Mouse (Mus musculus): ENCODE measurements around the gene Yju2. TPM values are rescaled to one million over a fixed set of nuclear protein-coding genes. Genes with fewer than 3 reads are reported as not detected.

Gene Yju2
- polyA plus RNA-seq, 1 experiment, result 46.0 TPM

- no peak for TF ChIP-seq GATA1 (IDR thresholded peaks at IDR 0.05; ENCODE audit: low read length)
Observed at GRCm38 (mm10) chr17:55957726-55958583, 944 bp upstream of the Yju2 start.

GRCm38 (mm10) chr17:55958584-55958886, 364 bp upstream of the Yju2 start:
- TF ChIP-seq GATA1 (IDR thresholded peaks at IDR 0.05; ENCODE audit: low read length), result no peak

- no peak for TF ChIP-seq GATA1 (IDR thresholded peaks at IDR 0.05; ENCODE audit: low read length)
Observed at GRCm38 (mm10) chr17:55959946-55960740, 1.2 kb downstream of the Yju2 start.

DNA sequence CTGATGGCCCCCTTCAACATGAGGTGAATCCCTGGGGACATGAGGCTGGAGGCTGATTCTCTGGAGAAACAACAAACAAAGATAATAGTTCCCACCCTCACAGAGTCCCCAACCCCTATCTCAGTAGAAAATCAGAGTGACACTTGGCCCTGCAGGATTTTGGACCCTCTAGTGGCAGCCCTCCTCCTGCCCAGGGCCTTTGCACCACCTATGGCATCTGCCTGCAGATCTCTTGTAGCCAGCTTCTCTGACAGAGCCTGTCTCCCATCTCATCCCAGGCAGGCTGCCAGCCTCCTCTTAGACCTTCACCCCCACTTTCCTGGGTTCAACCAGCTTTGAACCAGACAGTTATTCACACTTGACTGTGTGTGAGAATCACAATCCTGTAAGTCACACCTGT, 1.9 kb downstream of the Yju2 start:
- TF ChIP-seq GATA1 (IDR thresholded peaks at IDR 0.05; ENCODE audit: low read length), result no peak

- no peak for TF ChIP-seq GATA1 (IDR thresholded peaks at IDR 0.05; ENCODE audit: low read length)
Observed at GRCm38 (mm10) chr17:55961631-55962030, 2.7 kb downstream of the Yju2 start.

- no peak for TF ChIP-seq GATA1 (IDR thresholded peaks at IDR 0.05; ENCODE audit: low read length)
Observed at GRCm38 (mm10) chr17:55963171-55963570, 4.3 kb downstream of the Yju2 start.

GRCm38 (mm10) chr17:55964496-55964895, 5.6 kb downstream of the Yju2 start:
- no peak for TF ChIP-seq GATA1 (IDR thresholded peaks at IDR 0.05; ENCODE audit: low read length)

- no peak for TF ChIP-seq GATA1 (IDR thresholded peaks at IDR 0.05; ENCODE audit: low read length)
Observed at GRCm38 (mm10) chr17:55964996-55965395, 6.1 kb downstream of the Yju2 start.

- TF ChIP-seq GATA1 (IDR thresholded peaks at IDR 0.05; ENCODE audit: low read length), result no peak
Observed at GRCm38 (mm10) chr17:55967186-55967585, 8.3 kb downstream of the Yju2 start.

GRCm38 (mm10) chr17:55968210-55968609, 9.3 kb downstream of the Yju2 start:
- TF ChIP-seq GATA1 (IDR thresholded peaks at IDR 0.05; ENCODE audit: low read length), result no peak

DNA sequence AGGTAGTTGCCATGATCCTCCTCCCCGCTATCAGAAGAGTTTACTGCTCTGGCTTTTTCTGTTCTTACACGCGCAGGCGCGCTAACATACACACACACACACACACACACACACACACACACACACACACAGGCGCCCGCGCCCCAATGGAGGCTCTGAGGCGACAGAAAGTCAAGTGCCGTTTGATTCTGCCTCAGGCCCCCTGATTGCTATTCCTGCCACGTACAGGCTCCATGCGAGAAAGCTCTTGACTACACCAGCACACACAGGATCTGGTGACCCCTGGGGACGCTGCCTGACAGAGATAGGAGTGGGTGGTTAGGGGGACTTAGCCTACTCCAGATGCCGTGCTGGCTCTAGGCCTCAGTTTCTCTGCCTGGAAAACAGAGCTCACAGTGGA, 10.7 kb downstream of the Yju2 start:
- TF ChIP-seq GATA1 (IDR thresholded peaks at IDR 0.05; ENCODE audit: low read length), result no peak

- TF ChIP-seq GATA1 (IDR thresholded peaks at IDR 0.05; ENCODE audit: low read length), result no peak
Observed at GRCm38 (mm10) chr17:55969966-55970891, 11.3 kb downstream of the Yju2 start, which contains the start of gene Shd. Gene Shd (plus strand): TSS chr17:55970467.

GRCm38 (mm10) chr17:55971453-55971852, 12.6 kb downstream of the Yju2 start:
- no peak for TF ChIP-seq GATA1 (IDR thresholded peaks at IDR 0.05; ENCODE audit: low read length)

- TF ChIP-seq GATA1 (IDR thresholded peaks at IDR 0.05; ENCODE audit: low read length), result no peak
Observed at GRCm38 (mm10) chr17:55976255-55976862, 17.5 kb downstream of the Yju2 start.

- no peak for TF ChIP-seq GATA1 (IDR thresholded peaks at IDR 0.05; ENCODE audit: low read length)
Observed at GRCm38 (mm10) chr17:55977301-55977700, 18.4 kb downstream of the Yju2 start.

Data from G1E-ER4 (cell line).